Mouse (Mus musculus): ENCODE results near the gene Myrip. TPM values are rescaled to one million over a fixed set of nuclear protein-coding genes. Genes with fewer than 3 reads are reported as not detected.
"Not testable (repeated sequence)": the region's sequence is repeated elsewhere in the genome, so short reads cannot be mapped to it uniquely, and the experiment has no call there.

Myrip gene
- polyA plus RNA-seq, 1 experiment from 2014 or later: 0.89 TPM

DNA sequence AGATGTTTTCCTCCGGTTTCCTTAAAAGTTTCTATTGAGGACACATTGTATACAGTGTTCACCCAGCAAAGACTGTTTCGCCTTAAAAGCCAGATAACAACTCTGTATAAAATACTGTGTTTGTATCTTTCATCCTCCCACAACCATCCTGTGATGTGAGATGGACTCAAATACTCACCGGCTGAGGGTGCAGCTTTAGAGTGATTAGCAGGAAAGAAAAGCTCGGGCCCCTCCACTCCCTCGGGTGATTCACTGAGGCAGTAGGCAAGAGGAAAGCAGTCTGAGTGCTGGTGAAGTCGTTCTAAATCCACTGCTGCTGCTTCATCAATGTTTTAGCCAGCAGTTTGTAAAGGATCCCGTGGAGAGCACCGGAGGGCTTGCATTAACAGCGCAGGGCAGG, 93.9 kb downstream of the Myrip start:
- H3K4me2 ChIP-seq (ENCODE audit: low read length): no peak overlapping the region
- no peaks in the 10 kb centered on the region for H3K4me1 ChIP-seq (ENCODE audit: control insufficient read depth, insufficient read depth, low read length)
- no peaks in the 10 kb centered on the region for H3K27me3 ChIP-seq (replicated peaks; ENCODE audit: control insufficient read depth, insufficient read depth, low read length)
- H3K4me3 ChIP-seq (ENCODE audit: low read depth, low read length): no peak overlapping the region
- DNase-seq (ENCODE audit: low spot score): no peak
- WGBS: 26% methylated on average over 9 of the region's 9 CpGs
- H3K9me3 ChIP-seq (replicated peaks; ENCODE audit: control insufficient read depth, low read length): no peaks in the 10 kb centered on the region
- H3K27ac ChIP-seq (ENCODE audit: low read depth, low read length): no peak overlapping the region
- H3K9ac ChIP-seq (ENCODE audit: low read length): no peak overlapping the region
- H3K36me3 ChIP-seq (ENCODE audit: control insufficient read depth, insufficient read depth, low read length): no peaks in the 10 kb centered on the region
- no peak for ATAC-seq

DNA sequence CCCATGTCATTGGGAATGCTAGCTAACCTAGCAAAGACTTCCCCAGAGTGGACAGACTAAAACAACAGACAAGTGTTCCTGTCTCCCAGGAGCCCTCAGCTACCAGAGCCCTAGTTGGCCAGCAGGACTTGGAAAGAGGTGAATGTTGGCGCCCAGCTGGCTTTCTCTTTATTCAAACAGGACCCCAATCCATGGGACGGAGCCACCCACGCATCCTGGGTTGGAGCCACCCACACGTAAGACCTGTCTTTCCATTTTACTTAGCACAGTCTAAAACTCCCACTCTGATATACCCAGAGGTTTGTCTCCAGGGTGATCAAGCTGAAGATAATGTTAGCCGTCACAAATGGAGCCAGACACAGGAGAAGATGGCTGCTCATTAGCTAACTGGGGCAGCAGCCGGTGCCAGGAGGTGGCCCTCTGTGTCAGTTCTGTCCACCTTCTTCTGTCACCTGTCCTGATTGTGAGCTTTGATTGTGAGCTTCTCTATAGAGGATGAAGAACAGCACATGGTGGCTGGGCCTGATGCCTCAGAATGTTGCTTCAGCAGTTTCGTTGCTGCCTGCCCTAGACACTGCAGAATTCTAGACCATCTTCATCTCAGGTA, 95.4 kb downstream of the Myrip start:
- DNase-seq (ENCODE audit: low spot score) (no peak), ATAC-seq (no peak)
- Histone ChIP-seq H3K4me3 (ENCODE audit: low read depth, low read length) (no peak overlapping the region), H3K27me3 (replicated peaks; ENCODE audit: control insufficient read depth, insufficient read depth, low read length) (no peaks in the 10 kb centered on the region), H3K4me1 (ENCODE audit: control insufficient read depth, insufficient read depth, low read length) (no peaks in the 10 kb centered on the region), H3K36me3 (ENCODE audit: control insufficient read depth, insufficient read depth, low read length) (no peaks in the 10 kb centered on the region), H3K4me2 (ENCODE audit: low read length) (no peak overlapping the region), H3K9ac (ENCODE audit: low read length) (no peak overlapping the region), H3K9me3 (replicated peaks; ENCODE audit: control insufficient read depth, low read length) (no peaks in the 10 kb centered on the region), H3K27ac (ENCODE audit: low read depth, low read length) (no peak overlapping the region)
- 93% methylated on average over 7 of the region's 7 CpGs for WGBS

DNA sequence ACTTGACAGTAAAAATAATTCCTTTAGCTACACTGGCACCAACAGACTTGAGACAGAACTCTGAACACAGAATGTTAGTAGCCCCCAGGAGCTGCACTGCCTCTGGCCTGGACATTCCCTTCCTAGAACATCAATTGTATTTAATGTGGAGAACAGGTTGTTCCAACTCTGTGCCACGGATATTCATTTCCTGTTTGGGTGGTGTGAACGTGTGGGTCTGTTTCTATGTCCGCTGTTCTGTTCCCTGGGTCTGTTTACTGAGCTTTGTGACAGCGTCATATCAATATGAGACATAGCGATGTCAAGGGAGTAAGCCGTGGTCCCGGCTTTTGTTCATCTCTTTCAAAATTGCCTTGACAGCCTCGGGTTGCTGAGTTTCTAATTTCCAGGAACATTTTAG, 97.0 kb downstream of the Myrip start:
- Histone ChIP-seq H3K4me3 (ENCODE audit: low read depth, low read length) (no peak overlapping the region), H3K27me3 (replicated peaks; ENCODE audit: control insufficient read depth, insufficient read depth, low read length) (no peaks in the 10 kb centered on the region), H3K9me3 (replicated peaks; ENCODE audit: control insufficient read depth, low read length) (no peaks in the 10 kb centered on the region), H3K27ac (ENCODE audit: low read depth, low read length) (no peak overlapping the region), H3K4me1 (ENCODE audit: control insufficient read depth, insufficient read depth, low read length) (no peaks in the 10 kb centered on the region), H3K9ac (ENCODE audit: low read length) (no peak overlapping the region), H3K36me3 (ENCODE audit: control insufficient read depth, insufficient read depth, low read length) (no peaks in the 10 kb centered on the region), H3K4me2 (ENCODE audit: low read length) (no peak overlapping the region)
- DNase-seq (ENCODE audit: low spot score) (no peak), ATAC-seq (no peak)
- 91% methylated on average over 8 of the region's 8 CpGs for WGBS

DNA sequence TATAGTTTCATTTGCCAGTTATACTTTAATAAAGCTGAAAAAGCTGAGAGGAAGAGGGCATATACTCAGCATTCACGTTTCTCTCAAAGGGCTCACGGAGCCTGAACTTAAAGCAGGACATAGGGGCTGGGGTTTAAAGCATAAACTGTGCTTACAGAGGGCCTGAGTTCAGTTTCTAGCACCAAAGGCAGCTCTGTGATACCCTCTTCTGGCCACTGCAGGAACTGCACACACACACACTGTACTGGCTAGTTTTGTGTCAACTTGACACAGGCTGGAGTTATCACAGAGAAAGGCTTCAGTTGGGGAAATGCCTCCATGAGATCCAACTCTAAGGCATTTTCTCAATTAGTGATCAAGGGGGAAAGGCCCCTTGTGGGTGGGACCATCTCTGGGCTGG, 98.2 kb downstream of the Myrip start:
- H3K27me3 ChIP-seq (replicated peaks; ENCODE audit: control insufficient read depth, insufficient read depth, low read length); DNase-seq (ENCODE audit: low spot score); H3K4me1 ChIP-seq (ENCODE audit: control insufficient read depth, insufficient read depth, low read length); H3K9me3 ChIP-seq (replicated peaks; ENCODE audit: control insufficient read depth, low read length); H3K4me3 ChIP-seq (ENCODE audit: low read depth, low read length); H3K4me2 ChIP-seq (ENCODE audit: low read length); H3K36me3 ChIP-seq (ENCODE audit: control insufficient read depth, insufficient read depth, low read length); ATAC-seq; H3K27ac ChIP-seq (ENCODE audit: low read depth, low read length); H3K9ac ChIP-seq (ENCODE audit: low read length): not testable (repeated sequence)
- WGBS: 81% methylated on average over 2 of the region's 2 CpGs

DNA sequence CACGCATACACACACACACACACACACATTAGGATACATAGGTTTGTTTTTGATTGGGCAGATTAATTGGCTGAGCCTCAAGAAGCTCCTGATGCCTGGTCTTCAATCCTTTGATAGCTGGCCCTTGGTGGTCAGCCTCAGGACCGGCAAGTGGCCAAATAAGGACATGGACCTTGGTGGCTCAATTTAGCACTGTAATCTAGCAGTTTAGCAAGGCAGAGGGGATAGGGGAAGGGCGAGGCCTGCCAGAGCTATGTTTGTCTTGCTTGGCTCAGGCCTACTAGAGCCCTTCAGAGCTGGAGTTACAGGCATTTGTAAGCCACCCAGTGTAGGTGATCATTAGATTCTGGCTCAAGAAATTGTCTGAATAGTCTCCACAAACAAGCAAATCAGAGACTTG, 101.1 kb downstream of the Myrip start:
- 80% methylated on average over 3 of the region's 3 CpGs for WGBS
- Histone ChIP-seq H3K27me3 (replicated peaks; ENCODE audit: control insufficient read depth, insufficient read depth, low read length) (no peaks in the 10 kb centered on the region), H3K4me1 (ENCODE audit: control insufficient read depth, insufficient read depth, low read length) (no peaks in the 10 kb centered on the region), H3K4me2 (ENCODE audit: low read length) (no peak overlapping the region), H3K27ac (ENCODE audit: low read depth, low read length) (no peak overlapping the region), H3K9ac (ENCODE audit: low read length) (no peak overlapping the region), H3K9me3 (replicated peaks; ENCODE audit: control insufficient read depth, low read length) (no peaks in the 10 kb centered on the region), H3K4me3 (ENCODE audit: low read depth, low read length) (no peak overlapping the region), H3K36me3 (ENCODE audit: control insufficient read depth, insufficient read depth, low read length) (no peaks in the 10 kb centered on the region)
- DNase-seq (ENCODE audit: low spot score) (no peak), ATAC-seq (no peak)

DNA sequence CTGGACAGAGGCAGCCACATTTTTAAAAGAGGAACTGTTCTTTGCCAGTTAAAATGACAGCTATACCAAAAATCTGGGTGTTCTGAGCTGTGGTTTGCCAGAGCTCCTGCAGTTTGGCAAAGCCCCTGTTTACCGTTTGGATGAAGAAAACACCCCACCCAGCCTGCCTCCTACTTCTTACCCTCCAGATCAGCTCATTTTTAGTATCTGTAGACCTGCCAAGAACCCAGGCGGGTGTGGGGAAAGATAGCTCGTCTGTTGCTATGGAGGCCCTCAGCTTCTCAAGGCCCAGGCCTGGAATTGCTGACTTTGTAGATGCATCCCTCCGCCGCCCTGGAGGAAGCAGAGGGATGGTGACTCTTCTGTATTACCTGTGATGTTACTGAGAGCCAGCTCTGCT, 102.3 kb downstream of the Myrip start:
- Histone ChIP-seq H3K9me3 (replicated peaks; ENCODE audit: control insufficient read depth, low read length) (no peaks in the 10 kb centered on the region), H3K27me3 (replicated peaks; ENCODE audit: control insufficient read depth, insufficient read depth, low read length) (no peaks in the 10 kb centered on the region), H3K4me1 (ENCODE audit: control insufficient read depth, insufficient read depth, low read length) (no peaks in the 10 kb centered on the region), H3K9ac (ENCODE audit: low read length) (no peak overlapping the region), H3K27ac (ENCODE audit: low read depth, low read length) (no peak overlapping the region), H3K36me3 (ENCODE audit: control insufficient read depth, insufficient read depth, low read length) (no peaks in the 10 kb centered on the region), H3K4me2 (ENCODE audit: low read length) (no peak overlapping the region), H3K4me3 (ENCODE audit: low read depth, low read length) (no peak overlapping the region)
- WGBS: 70% methylated on average over 5 of the region's 5 CpGs
- no peak for ATAC-seq
- no peak for DNase-seq (ENCODE audit: low spot score)

DNA sequence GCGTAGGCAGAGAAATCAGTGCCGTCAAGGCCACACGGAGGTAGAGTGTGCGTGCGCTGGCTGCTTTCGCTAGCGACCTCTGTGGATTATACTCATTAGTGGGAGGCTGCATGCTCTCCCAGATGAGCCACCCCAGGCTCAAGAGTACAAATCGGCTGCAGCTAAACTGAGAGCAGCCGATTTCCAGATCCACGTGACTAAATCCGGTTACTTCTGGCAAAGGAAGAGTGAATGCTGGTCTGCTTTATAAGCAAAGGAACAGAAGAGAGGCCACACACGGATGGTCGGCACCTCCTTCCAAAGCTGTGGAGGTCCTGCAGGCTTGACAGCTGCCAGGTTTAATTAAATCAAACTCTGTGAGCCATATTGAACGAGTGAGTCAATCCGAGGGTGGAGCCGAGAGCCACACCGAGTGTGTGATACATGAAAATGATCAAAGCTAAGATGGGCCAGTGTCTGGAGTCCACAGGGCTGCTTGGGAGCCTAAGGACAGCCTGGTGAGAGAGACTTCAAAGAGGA, 108.4 kb downstream of the Myrip start:
- Histone ChIP-seq H3K27me3 (replicated peaks; ENCODE audit: control insufficient read depth, insufficient read depth, low read length) (no peaks in the 10 kb centered on the region), H3K36me3 (ENCODE audit: control insufficient read depth, insufficient read depth, low read length) (no peaks in the 10 kb centered on the region), H3K9me3 (replicated peaks; ENCODE audit: control insufficient read depth, low read length) (no peaks in the 10 kb centered on the region), H3K4me2 (ENCODE audit: low read length) (no peak overlapping the region), H3K4me1 (ENCODE audit: control insufficient read depth, insufficient read depth, low read length) (no peaks in the 10 kb centered on the region), H3K9ac (ENCODE audit: low read length) (no peak overlapping the region), H3K27ac (ENCODE audit: low read depth, low read length) (no peak overlapping the region), H3K4me3 (ENCODE audit: low read depth, low read length) (no peak overlapping the region)
- peak; percentile 16 for DNase-seq (ENCODE audit: low spot score)
- ATAC-seq: no peak
- 59% methylated on average over 17 of the region's 17 CpGs for WGBS

DNA sequence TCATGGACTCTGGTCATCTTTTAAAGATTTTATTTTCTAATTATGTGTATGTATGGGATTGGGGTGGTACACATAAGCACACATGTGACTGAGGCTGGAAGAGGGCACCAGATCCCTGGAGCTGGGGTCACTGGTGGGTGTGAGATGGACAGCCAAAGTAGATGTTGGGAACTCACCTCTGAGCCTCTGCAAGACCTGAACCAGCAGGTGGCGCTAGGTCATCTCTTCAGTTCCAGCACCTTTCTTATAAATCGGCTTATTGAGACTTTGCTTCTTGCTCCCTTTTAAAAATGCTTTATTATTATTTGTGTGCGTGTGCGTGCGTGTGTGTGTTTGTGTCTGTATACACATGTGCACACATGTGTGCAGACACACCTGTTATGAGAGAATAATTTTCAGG, 109.1 kb downstream of the Myrip start:
- 24% methylated on average over 5 of the region's 5 CpGs for WGBS
- H3K27me3 ChIP-seq (replicated peaks; ENCODE audit: control insufficient read depth, insufficient read depth, low read length): no peaks in the 10 kb centered on the region
- H3K4me3 ChIP-seq (ENCODE audit: low read depth, low read length): no peak overlapping the region
- no peak overlapping the region for H3K27ac ChIP-seq (ENCODE audit: low read depth, low read length)
- H3K4me2 ChIP-seq (ENCODE audit: low read length): no peak overlapping the region
- DNase-seq (ENCODE audit: low spot score): peak; percentile 67
- no peaks in the 10 kb centered on the region for H3K9me3 ChIP-seq (replicated peaks; ENCODE audit: control insufficient read depth, low read length)
- no peak for ATAC-seq
- H3K4me1 ChIP-seq (ENCODE audit: control insufficient read depth, insufficient read depth, low read length): no peaks in the 10 kb centered on the region
- H3K9ac ChIP-seq (ENCODE audit: low read length): no peak overlapping the region
- H3K36me3 ChIP-seq (ENCODE audit: control insufficient read depth, insufficient read depth, low read length): no peaks in the 10 kb centered on the region

DNA sequence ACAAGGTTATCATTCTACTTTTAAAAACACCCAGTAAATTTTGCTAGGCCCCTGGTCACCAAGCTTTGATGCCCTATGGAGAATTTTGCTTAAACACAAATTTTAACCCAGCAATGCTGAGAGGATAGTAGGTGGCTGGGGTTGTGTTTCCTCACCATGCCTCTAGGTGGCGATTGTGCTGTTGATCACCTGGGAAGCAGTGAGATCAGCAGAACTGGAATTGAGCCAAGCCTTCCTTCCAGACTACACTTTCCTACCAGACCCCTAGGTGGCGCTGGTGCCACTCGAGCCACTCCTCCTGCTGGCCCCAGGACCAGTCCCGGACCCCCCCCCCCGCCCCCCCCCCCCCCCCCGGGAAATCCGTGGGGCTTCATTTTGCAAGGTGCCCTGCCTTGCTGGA, 114.2 kb downstream of the Myrip start:
- Histone ChIP-seq H3K4me2 (ENCODE audit: low read length) (no peak overlapping the region), H3K9me3 (replicated peaks; ENCODE audit: control insufficient read depth, low read length) (no peaks in the 10 kb centered on the region), H3K36me3 (ENCODE audit: control insufficient read depth, insufficient read depth, low read length) (no peaks in the 10 kb centered on the region), H3K27me3 (replicated peaks; ENCODE audit: control insufficient read depth, insufficient read depth, low read length) (no peaks in the 10 kb centered on the region), H3K4me1 (ENCODE audit: control insufficient read depth, insufficient read depth, low read length) (no peaks in the 10 kb centered on the region), H3K4me3 (ENCODE audit: low read depth, low read length) (no peak overlapping the region), H3K9ac (ENCODE audit: low read length) (no peak overlapping the region), H3K27ac (ENCODE audit: low read depth, low read length) (no peak overlapping the region)
- ATAC-seq (peak; percentile 67), DNase-seq (ENCODE audit: low spot score) (peak; percentile 86)
- WGBS: 2% methylated on average over 4 of the region's 7 CpGs

Measured in forebrain, embryonic 14.5 days (tissue).